Mouse (Mus musculus): ENCODE results near the gene Pcgf3.
"Not testable (repeated sequence)": the region's sequence is repeated elsewhere in the genome, so short reads cannot be mapped to it uniquely, and the experiment has no call there.

Pcgf3 gene

DNA sequence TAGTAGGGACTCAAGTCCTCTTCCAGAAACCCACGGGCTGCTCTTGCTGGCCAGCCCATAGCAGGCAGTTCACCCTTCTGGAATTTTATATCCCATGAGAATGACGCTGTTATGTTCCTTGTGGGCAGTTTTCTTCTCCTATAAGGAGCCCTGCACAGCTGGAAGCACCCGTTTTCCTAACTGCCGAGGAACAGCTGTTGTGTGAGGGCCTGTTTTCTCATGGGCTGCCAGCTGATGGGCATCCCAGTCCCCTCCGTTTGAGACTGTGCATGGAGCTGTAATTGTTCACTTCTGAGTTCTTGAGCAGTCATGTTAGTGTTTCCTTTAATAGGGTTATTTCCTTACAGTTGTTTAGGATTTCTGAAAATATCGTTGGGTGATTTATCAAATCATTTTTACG is 8.6 kb downstream of the Pcgf3 start:
- no peak for DNase-seq (ENCODE audit: low read depth, low spot score)

- no peak for DNase-seq (ENCODE audit: low read depth, low spot score)
These were observed 12.7 kb downstream of the Pcgf3 start for GRCm38 (mm10) chr5:108473737-108474136.

- DNase-seq (ENCODE audit: low read depth, low spot score) = no peak
These were observed 14.9 kb downstream of the Pcgf3 start for GRCm38 (mm10) chr5:108475977-108476376.

DNA sequence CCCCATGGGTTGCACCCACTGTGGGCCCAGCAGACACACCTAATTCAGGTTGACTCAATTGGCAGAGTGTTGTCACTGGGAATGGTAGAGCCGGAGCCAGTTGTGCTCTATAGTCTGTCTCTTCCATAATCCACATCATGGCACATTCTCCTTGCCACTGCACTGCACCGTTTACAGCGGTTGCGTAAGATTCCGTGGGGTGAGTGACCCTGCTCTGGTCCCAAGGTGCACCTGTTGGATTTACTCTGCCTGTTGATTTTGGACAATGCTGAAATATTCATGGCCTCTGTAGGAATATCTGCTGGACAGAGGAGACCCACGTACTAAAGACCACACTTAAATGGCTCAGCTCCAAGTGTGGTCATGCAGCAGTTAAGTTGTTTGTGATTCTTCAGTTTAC is 22.0 kb downstream of the Pcgf3 start:
- no peak for DNase-seq (ENCODE audit: low read depth, low spot score)

DNA sequence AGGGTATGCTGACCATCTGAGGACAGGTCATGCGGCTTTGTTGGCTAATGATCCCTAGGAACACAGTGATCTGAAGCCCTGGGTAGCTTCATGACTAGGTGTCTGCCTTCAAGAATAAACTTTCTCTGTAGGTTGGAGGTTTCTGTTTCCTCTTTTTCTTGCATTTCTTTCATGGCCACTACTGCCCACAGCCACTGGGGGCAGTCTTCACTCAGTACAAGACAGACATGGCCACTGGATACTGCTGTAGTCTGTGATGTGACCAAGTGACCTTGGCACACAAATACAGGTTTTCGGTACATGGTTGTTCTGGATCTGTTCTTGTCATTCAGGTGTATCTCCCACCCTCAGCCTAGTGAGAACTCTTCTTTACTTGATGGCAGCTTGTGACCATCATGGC is 24.2 kb downstream of the Pcgf3 start:
- DNase-seq (ENCODE audit: low read depth, low spot score) = peak; percentile 17

DNA sequence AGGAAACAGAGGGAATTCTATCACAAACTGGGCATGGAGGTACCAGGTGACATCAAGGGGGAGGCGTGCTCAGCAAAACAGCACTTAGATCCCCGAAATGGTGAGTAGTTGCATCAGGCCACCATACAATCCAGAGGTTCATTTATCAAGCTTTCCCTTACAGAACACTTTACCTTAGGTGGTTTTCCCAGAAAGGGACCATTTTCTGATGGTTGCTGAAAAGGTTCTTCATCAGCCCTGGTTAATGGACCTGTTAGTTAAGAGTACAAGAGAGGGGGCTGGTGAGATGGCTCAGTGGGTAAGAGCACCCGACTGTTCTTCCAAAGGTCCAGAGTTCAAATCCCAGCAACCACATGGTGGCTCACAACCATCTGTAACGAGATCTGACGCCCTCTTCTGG is 25.1 kb downstream of the Pcgf3 start:
- DNase-seq (ENCODE audit: low read depth, low spot score) = not testable (repeated sequence)

- DNase-seq (ENCODE audit: low read depth, low spot score) = no peak
These were observed 40.5 kb downstream of the Pcgf3 start for GRCm38 (mm10) chr5:108501573-108501972.

DNA sequence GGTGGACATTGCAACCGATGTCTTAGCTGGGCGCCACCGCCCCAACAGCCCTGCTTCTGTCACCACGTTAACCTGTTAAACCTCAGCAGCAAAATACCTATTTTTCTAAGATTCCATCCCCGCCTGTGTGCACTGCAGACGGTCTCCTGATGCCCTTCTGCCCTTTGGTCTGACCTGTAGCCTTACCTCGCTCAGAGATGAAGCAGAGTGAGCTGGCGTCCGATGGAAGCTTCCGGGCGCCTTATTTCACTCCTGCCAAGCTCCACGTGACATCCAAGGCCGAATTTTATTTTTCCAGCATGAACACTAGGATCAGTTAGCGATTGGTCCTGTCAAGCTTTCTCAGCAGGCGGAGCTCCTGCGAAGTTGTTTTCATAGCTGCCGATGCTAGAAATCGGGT is 41.3 kb downstream of the Pcgf3 start:
- no peak for DNase-seq (ENCODE audit: low read depth, low spot score)

GRCm38 (mm10) chr5:108515581-108516361 is 54.7 kb downstream of the Pcgf3 start:
- DNase-seq (ENCODE audit: low read depth, low spot score) = no peak

DNA sequence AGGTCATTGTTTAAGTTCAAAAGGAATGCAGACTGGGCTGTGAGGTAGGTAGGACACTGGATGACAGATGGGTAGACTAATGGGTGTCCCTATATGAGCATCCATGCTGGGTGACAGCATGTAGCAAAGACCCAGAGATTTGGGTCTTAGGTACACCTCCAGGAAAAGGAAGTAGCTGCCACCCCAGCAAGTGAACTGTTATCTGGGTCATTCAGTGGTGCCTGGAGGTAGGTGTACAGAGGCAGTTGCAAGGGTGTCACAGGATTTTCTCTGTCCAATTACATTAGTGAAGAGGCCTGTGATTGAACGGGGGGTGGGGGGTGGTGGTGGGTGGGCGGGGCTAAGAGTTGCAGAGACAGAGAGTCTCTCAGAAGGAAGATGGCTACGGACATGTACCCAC is 55.6 kb downstream of the Pcgf3 start:
- DNase-seq (ENCODE audit: low read depth, low spot score) = no peak

- no peak for DNase-seq (ENCODE audit: low read depth, low spot score)
These were observed 57.3 kb downstream of the Pcgf3 start for GRCm38 (mm10) chr5:108518106-108518885.

DNA sequence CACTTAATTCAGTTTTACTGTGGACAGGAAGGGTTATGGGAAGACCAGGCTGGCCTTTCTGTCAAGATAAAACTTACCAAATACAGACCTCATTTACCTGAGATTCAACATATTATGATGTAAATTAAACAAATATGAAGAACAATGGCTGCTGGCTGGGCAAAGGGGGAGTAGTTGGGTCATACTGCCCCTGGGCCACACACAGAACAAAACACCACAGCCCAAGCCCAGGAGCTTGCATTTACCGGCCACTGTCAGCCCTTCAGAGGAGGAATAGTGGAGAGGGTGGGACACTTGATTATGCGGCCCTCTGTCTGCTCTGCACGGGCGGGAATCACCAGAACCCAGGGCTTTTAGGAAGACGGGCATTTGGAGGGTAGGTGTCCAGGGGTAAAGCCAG is 57.9 kb downstream of the Pcgf3 start:
- DNase-seq (ENCODE audit: low read depth, low spot score) = no peak

GRCm38 (mm10) chr5:108520153-108520552 is 59.1 kb downstream of the Pcgf3 start:
- no peak for DNase-seq (ENCODE audit: low read depth, low spot score)

DNA sequence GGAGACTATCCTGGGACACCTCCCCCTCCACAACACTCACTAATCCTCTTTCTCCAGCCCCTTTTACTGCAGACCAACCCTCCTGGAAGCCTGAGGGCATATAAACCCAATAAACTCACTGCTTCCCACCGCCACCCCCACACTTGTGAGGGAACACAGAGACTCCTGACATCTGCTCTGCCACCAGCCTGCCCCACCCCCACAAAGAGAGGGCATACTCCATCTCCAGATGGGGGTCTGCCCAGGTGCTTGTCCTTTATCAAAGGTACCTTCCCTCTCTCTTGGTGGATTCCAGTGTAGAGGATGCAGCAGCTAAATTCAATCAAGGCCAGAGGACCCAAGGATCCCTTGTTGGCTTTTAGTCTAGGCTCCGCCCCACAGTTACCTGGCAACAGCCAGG is 60.0 kb downstream of the Pcgf3 start:
- no peak for DNase-seq (ENCODE audit: low read depth, low spot score)

DNA sequence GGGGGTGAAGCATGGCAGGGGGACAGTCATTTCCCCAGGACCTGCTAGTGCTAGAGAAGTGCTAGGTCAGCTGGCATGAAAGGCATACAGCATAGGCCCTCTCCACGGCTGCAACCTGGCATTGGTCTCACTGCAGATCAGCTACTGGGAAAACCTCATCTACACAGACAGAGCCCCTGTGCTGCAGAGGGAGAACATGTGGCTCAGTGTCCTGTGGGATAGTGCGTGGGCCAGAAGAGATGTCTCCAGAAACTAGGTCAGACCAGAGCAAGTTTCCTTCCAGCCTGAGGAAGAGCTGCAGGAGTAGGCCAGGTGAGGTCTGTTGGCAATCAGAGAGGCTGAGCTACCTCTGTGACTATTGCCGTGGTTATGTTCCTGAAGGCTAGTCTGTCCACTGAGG is 60.9 kb downstream of the Pcgf3 start:
- no peak for DNase-seq (ENCODE audit: low read depth, low spot score)

DNA sequence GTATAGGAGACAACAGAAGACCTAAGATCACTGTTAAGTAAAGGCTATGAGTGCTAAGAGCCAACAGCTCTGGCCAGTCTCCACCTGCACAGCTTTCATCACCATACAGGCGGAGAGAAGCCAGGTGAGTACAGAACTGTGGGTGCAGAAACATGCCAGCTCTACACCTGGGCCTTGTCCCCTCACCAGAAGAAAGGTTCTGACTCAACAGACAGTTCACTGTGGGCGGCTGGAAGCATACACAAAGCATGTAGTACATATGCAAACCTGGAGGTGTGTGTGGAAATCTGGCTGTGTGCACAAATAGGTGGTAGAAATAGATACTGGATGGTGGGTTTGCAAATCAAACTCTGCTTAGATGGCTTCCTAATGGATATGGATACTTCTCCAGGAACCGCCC is 61.6 kb downstream of the Pcgf3 start:
- DNase-seq (ENCODE audit: low read depth, low spot score) = no peak

DNA sequence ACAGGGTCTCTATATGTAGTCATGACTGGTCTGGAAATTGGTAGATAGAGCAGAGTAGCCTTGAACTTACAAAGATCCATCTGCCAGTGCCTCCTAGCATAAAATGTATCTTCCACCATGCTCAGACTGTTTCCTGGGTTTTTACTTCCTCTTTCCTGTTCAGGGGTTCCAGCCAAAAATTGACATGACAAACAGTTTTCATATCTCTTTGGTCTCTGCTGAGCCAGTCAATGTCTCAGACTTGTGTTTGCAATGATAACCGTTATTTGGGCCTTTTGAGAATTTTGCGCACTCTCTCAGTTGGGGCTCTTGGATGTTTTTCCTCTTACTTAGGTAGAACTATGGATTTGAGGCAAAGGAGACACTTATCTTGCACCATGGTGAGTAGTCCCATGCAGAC is 73.2 kb downstream of the Pcgf3 start:
- DNase-seq (ENCODE audit: low read depth, low spot score) = no peak

- no peak for DNase-seq (ENCODE audit: low read depth, low spot score)
These were observed 82.7 kb downstream of the Pcgf3 start for GRCm38 (mm10) chr5:108543516-108544291.

DNA sequence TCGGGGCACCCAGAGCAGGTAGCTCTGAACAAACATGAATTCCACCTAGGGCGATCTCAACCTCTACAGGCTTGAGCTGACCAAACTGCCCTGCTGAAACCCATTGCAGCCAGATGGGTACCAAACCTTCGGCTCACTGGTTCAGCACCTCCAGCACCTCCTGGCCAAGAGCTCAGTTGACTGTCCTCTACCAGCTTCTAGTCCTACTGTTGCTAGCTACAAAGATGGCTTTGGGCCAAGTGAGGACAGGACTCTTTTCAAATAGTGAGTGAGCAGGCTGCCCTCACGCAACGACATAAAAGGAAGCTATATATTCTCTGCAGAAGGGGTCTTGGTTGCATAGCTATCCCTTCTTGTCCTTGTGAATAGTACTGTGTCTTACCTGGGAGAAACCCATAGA is 86.6 kb downstream of the Pcgf3 start:
- no peak for DNase-seq (ENCODE audit: low read depth, low spot score)

GRCm38 (mm10) chr5:108549137-108549488 is 88.1 kb downstream of the Pcgf3 start:
- DNase-seq (ENCODE audit: low read depth, low spot score) = no peak

GRCm38 (mm10) chr5:108549489-108550206 is 88.6 kb downstream of the Pcgf3 start, which contains the start of gene Cplx1:
Gene Cplx1 (minus strand): TSS chr5:108550024.
- DNase-seq (ENCODE audit: low read depth, low spot score) = peak; percentile 84

GRCm38 (mm10) chr5:108550207-108550594 is 89.2 kb downstream of the Pcgf3 start:
- peak; percentile 7 for DNase-seq (ENCODE audit: low read depth, low spot score)

All from mesoderm, embryonic 11.5 days (tissue).